Mouse (Mus musculus) gastrocnemius, adult 18-20 months (tissue): ENCODE measurements around the gene Erich3. TPM values are rescaled to one million over a fixed set of nuclear protein-coding genes. Genes with fewer than 3 reads are reported as not detected.
"Not testable (repeated sequence)": the region's sequence is repeated elsewhere in the genome, so short reads cannot be mapped to it uniquely, and the experiment has no call there.

Experiments
- DNase-seq: peaks from one replicate; pipeline ENCODE4 v3.0.0; 2021; ENCODE audit warnings: low spot score
- long read RNA-seq, 2 experiments: library from polyadenylated mRNA; stranded (forward); transcript quantifications; one replicate each; pipeline ENCODE4 v2.0.0; 2021
- total RNA-seq, 2 experiments: library from RNA; stranded (reverse); gene quantifications; 2 replicates each; pipeline ENCODE4 v1.2.3; 2021

Erich3 gene
- under 1 TPM; 0.05 TPM for total RNA-seq
- long read RNA-seq, experiment 1 = 0 reads
- long read RNA-seq, experiment 2 = 0 reads

- DNase-seq = no peak
Measured at GRCm38 (mm10) chr3:154663545-154663944, at the start of gene Erich3. Gene Erich3, plus strand, starts transcription at chr3:154663859.

GRCm38 (mm10) chr3:154614771-154615170 lies 48.9 kb upstream of the Erich3 start:
- no peak for DNase-seq

- DNase-seq = no peak
Measured at GRCm38 (mm10) chr3:154615304-154615703, 48.4 kb upstream of the Erich3 start.

GRCm38 (mm10) chr3:154616106-154616505 lies 47.6 kb upstream of the Erich3 start:
- DNase-seq = no peak

DNA sequence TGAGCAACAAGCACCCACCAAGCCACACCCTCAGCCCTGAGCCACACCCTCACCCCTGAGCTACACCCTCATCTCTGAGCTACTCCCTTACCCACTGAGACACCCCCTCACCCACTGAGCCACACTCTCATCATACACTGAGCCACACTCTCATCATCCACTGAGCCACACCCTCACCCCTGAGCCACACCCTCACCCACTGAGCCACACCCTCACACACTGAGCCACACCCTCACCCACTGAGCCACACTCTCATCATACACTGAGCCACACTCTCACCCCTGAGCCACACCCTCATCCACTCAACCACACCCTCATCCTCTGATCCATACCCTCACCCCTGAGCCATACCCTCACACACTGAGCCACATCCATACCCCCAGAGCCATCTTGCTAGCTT lies 35.4 kb upstream of the Erich3 start:
- DNase-seq = no peak

- DNase-seq = not testable (repeated sequence)
Measured at GRCm38 (mm10) chr3:154631281-154631680, 32.4 kb upstream of the Erich3 start.

DNA sequence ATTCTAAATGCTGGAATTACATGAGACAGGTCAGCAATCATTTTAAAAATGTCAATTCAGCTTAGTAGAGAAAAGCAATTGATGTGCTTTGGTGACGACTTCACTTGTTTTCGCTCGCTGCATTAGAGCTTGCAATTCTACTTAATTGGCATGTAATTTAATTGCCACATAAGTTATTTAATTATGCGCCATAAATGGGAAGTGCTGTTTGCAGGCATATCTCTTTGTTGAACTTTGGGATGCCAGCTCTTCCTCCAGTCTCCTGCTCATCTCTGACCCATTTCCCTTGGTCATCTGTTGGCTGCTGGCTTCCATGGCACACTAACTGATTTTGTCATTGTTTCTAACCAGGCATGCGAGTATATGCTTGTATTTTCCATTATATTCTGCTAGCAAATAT lies 30.6 kb upstream of the Erich3 start:
- DNase-seq = no peak

DNA sequence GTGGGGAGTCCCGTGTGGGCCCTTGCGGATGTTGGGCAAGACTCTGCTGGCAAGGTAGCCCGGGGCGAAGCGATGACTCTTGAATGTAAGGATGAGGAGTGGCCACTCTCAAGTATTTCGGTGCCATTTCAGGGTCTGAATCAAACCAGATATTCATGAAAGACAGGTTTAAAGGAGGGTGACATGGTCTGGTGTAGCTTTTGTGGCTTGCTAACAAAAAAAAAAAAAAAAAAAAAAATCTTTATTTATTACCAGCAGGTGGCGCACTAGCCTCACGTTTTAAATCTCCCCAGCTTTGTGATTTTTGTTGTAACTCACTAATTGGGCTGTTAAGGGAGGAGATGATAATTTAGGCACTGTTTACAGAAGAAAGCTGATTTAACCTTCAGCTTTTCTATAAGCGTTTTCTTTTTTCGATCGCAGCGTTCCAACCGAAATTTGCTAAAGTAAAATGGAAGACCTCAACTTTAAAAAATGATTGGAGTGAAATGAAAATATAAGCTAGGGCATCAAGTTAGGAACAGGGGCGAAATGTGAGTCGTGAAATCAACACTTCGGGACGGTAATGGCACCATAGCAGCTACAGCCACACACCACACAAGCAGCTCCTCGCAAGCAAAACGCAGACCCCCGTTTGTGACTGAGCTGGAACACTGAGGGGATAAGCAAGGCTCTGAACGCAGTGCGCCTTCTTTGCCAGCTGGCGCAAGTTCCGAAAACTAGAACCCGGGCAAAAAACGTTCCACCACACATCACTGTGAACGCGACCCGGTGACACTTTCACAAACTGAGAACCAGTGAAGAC lies 16.8 kb upstream of the Erich3 start:
- DNase-seq = no peak

DNA sequence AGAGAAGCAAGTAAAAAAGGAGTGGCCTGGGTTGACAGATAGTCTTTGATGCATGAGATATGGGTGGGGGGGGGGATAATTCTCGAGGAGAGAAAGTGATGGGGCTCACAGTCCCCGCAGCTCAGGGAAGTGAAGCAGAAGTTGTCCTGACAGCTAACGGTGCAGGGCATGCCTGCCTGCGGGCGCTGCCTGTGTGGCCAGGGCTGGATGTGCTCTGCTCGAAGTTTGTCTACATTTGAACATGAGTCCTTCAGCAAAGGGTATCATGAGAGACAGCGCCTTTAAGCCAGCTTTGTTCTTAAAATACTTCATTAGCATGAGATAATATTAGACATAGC lies 16.2 kb upstream of the Erich3 start:
- DNase-seq = no peak

- DNase-seq = no peak
Measured at GRCm38 (mm10) chr3:154649411-154650285, 14.0 kb upstream of the Erich3 start.

GRCm38 (mm10) chr3:154651192-154651821 lies 12.4 kb upstream of the Erich3 start:
- no peak for DNase-seq

DNA sequence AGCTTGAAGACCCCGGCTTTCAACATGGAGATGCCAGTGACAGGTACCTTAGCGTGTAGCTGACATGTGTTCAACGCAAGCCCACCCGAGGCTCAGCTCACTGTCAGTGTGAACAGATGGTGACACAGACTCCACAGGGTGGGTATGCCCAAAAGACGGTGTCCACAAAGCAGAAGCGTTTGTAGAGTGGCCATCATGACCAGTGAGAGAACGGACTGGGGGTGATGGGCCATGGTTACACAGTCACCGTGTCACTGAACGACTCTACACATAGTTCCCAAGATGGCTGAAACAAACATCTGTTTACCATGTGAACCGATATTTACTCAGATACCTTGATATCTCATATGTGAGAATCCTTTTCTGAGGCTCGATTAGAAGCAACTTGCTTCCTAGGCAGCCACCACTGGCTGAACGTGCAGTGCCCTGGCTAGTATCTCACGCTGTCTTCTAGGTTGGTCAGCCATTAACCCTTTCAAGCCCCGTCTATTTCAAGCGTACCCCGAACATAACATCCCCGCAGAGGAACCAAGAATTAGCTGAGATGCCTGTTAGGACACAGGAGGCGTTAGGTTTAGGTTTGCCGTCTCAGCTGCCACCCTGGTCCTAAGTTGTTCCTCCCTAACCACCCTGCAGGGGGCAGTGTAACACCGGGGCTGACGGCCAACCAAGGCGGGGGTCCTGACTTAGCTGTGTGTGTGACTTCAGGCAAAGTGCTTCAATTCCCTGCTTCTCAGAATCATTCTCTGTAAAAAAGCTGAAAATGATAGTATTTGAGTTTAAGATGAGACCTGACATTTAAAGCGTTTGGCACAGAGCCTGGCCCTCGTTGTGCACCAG lies 10.9 kb upstream of the Erich3 start:
- peak; percentile 3 for DNase-seq

- no peak for DNase-seq
Measured at GRCm38 (mm10) chr3:154653454-154653853, 10.2 kb upstream of the Erich3 start.

GRCm38 (mm10) chr3:154654284-154654683 lies 9.4 kb upstream of the Erich3 start:
- DNase-seq = no peak

DNA sequence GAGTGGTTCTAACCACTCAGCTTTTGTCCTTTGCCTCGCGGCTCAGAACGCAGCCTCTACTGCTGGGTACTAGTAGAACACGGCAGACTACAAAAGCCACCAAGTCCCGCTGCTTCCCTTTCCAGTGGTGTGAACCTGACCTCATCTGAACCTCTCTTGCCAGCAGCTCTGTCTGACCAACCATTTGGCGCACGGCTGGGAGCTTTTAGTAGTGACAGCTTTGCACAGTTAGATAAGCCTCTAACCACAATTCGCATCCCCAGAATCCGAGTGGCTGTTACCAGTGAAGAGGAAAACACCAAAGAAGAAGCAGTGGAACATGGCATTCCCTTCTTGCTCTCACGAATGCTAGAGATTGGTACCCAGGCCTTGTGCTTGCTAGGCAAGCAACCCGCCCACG lies 8.8 kb upstream of the Erich3 start:
- DNase-seq = no peak

- DNase-seq = no peak
Measured at GRCm38 (mm10) chr3:154655711-154656110, 7.9 kb upstream of the Erich3 start.

- DNase-seq = no peak
Measured at GRCm38 (mm10) chr3:154663976-154664581, 420 bp downstream of the Erich3 start.

- DNase-seq = no peak
Measured at GRCm38 (mm10) chr3:154664636-154665035, 977 bp downstream of the Erich3 start.

DNA sequence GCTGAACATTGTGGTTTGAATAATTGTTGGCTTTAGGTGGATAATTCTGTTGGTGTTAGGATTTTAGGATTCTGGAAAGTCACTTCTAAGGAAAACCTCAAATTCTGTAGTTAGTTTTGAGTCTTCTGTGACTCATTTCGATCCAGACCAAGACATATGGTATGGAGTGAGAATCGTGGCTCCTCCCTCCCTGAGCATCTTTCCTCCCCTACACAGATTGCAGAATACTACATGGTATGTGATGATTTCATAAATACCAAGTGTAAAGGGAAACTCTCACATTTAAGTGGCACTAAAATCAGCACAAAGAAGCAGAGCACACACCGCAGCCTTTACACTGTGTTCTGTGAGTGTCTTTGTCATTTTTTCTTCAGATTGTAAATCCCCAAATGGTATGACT lies 4.8 kb downstream of the Erich3 start:
- no peak for DNase-seq

GRCm38 (mm10) chr3:154670584-154670983 lies 6.9 kb downstream of the Erich3 start:
- no peak for DNase-seq

- no peak for DNase-seq
Measured at GRCm38 (mm10) chr3:154671013-154671412, 7.4 kb downstream of the Erich3 start.
